Mouse (Mus musculus) WW6 (cell line): ENCODE data around the gene Capzb.
A peak's percentile ranks its signal among the peaks of the same experiment; 100 is the strongest.

Source experiments
- DNase-seq: peaks from one replicate; pipeline ENCODE4 v3.0.0-alpha.2; 2013; ENCODE audit warnings: low read depth, low spot score

The Capzb gene

DNA sequence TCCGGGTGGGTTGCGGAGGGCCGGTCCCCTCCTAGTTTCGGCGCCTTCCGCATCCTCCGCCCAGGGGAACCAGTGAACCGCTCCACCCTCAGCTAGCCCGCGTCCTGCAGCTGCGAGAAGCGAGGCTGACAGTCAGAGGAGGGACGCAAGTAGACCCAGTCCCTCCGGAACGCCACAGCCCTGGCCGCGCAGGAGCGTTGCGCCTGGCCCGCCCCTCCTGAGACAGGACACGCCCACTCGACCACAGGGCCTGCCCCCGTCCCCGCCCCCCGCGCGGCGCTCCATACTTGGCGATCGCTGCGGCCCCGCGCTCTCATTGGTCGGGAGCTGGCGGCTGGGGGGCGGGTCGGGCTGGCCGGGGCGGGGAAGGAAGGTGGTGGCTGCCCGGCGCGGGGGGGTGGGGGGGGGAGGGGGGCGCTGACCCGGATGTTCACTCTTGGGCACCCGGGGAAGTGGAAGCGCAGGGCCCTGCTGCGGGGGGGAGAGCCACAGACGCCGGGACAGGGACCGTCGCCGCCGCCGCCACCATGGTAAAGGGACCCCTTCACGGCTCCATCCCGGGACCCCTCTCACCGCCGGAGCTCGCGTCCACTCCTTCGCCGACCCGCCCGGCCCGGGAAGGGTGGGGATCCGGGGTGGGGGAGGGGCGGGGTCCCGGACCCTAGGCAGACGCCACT lies at the start of gene Capzb:
TSS of gene Capzb (plus strand) at position 401 of the 677 bp plus-strand sequence.
- DNase-seq: peak; percentile 78

GRCm38 (mm10) chr4:139142985-139143384 lies 49.7 kb upstream of the Capzb start:
- no peak for DNase-seq

DNA sequence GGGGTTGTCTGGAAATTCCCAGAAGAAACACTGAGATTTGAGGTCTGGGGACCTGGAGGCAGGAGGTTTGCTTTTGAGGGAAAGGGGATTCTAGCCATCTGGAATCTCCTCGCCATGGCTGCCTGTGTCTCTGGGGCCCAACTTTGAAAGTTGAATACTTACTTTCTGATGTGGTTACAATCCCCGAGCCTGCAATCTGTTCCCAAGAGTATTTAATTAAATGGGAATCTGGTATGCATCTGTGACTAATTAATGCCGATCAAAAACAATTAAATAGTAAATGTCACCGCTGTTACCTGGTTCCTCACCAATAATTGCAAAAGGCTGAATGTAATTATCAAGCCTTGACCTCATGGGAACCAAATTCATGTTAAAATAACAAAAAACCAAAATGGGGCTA lies 48.1 kb upstream of the Capzb start:
- no peak for DNase-seq

- DNase-seq: no peak
Observed at GRCm38 (mm10) chr4:139145156-139145555, 47.5 kb upstream of the Capzb start.

GRCm38 (mm10) chr4:139146760-139147159 lies 45.9 kb upstream of the Capzb start:
- DNase-seq: no peak

GRCm38 (mm10) chr4:139151370-139151769 lies 41.3 kb upstream of the Capzb start:
- DNase-seq: no peak

DNA sequence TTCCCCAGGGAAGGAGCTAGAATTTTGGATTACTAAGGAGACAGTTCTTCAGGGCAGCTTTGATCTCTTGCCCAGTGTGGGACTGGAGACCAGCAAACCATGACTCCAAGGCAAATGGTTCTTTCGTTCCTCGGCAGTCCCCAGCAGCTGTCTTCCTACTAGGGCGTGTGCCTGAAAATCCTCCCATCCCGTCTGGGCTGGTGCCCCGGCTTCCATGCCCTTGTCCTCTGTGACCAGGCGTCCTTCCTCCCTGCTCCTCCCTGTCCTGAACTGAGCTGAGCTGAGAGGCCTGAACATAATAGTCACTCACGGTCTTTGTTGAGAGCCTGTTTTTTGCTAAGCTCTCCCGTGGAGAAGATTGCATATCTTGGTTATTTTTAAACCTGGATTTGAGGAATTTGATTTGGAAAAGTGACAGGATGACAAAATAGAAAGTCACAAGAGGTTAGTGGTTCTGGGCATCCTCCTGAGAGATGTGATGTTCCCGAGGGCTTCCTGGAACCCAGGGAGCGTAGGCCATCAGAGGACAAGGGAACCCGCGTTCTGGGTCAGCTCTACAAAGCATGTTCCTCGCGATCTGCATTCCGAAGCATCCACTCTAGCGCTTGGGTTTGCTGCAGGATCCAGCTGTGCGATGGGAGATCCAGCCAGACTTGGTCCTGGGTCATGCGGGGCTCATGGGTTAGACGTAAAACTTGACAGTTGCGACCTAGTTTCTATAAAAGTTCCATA lies 38.0 kb upstream of the Capzb start:
- no peak for DNase-seq

GRCm38 (mm10) chr4:139156538-139156937 lies 36.2 kb upstream of the Capzb start:
- no peak for DNase-seq

DNA sequence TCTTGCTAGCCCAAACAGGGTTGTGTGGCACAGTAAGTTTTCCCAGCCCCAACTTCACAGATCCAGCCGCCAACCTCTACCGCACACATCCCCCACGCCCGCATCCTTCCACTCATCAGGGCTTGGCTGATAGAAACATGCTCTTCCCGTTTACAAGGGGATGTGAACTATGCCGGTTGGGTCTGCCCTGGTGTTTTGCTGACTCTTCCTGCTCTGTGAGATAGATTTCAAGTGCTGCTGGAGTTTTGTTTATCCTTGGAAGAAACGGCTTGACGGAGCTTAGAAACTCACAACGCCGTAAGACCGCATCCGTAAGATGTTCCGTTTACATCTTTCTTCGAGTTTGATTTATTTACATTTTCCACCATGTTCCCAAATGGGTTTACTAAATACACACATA lies 34.3 kb upstream of the Capzb start:
- DNase-seq: no peak

GRCm38 (mm10) chr4:139161076-139161475 lies 31.6 kb upstream of the Capzb start:
- DNase-seq: no peak

DNA sequence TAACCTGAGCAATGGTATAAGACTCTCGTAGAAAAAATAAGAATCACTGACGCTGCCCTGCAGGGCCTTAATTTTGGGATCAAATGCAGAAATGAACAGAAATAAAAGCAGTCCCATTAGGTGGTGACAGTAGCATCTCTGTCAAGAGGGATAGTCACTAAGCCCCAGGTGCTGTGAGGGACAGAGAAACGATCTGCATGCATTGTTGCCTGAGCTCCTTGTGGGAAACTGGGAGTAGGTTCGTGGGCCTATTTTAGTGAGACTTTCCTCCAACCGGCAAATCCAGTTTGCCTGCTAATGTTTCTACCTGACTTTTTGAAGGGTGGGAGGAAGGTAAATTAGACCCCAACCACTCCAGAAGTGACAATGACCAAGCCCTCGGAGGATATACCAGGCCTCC lies 28.6 kb upstream of the Capzb start:
- no peak for DNase-seq

- no peak for DNase-seq
Observed at GRCm38 (mm10) chr4:139165259-139165658, 27.4 kb upstream of the Capzb start.

GRCm38 (mm10) chr4:139166244-139166643 lies 26.5 kb upstream of the Capzb start:
- DNase-seq: no peak

GRCm38 (mm10) chr4:139167107-139167506 lies 25.6 kb upstream of the Capzb start:
- no peak for DNase-seq

GRCm38 (mm10) chr4:139168985-139169747 lies 23.5 kb upstream of the Capzb start:
- no peak for DNase-seq

DNA sequence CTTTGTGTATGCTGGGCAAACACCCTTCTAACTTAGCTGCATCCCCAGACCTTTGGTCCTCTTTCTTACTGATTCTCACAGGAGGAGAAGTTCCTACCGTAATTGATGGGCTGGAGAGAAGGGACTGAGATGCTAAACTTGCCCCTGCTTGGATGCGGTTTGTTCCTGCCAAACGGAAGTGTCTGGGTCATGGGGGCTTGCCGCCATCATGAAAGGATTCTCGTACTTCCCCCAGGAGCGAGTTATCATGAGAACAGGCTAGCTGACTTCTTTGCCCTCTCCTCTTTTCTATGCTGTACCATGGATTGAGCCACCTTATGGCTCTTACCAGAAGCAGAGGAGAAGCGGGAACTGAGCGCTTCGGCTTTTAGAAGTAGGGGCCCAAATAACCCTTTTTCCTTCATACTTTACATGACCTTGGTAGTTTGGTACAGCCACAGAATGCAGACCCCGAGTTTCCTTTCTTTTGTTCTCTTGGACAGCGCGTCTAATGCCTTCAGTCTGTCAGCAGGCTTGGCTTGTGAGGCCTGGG lies 22.9 kb upstream of the Capzb start:
- DNase-seq: no peak

GRCm38 (mm10) chr4:139175061-139175971 lies 17.4 kb upstream of the Capzb start:
- DNase-seq: no peak

DNA sequence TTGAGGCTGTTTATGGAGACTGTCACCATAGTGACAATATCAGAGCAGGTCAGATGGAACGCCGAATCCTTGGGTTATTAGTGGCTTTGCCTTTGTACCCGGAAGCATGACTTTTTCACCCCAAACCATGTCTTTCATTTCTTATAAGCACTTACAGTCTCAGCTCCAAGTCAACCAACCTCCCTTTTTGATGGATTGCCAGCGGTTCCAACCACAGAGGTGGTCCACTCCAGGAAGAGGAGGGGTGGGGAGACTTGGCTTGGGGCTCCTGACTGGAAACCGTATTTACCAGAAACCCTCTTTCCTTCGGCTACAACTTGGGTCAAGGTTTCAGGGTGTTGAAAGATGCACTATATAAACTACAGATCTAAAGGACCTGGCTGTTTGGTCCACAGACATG lies 16.7 kb upstream of the Capzb start:
- no peak for DNase-seq

DNA sequence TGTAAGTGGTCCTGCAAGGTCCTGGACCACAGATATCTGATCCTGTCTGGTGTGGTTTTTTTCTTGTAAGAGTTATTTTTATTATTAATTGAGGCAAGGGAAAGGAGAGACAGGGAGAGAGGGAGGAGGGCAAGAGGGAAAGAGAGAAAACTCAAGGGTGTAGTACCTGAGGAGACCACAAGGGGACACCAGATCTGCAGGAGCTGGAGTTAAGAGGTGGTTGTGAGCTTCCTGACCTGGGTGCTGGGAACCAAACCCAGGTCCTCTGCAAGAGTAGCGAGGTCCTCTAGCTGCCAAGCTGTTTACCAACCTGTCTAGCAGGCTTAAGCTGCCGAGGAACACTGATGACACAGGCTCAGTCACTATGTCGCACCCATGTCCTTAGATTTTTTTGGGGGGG lies 14.8 kb upstream of the Capzb start:
- DNase-seq: no peak

DNA sequence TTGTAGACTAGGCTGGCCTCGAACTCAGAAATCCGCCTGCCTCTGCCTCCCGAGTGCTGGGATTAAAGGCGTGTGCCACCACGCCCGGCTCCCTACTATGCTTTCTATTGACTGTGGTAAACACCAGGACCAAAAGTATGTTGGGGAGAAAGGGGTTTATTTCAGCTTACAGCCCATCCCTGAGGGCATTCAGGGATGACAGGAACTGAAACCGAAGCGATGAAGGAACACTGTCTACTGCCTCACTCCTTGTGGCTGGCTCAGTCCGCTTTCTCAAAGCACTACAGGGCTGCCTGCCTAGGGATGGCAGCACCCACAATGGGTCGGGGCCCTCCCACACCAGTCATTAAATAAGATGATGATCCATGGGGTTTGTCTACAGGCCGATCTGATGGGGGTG lies 14.3 kb upstream of the Capzb start:
- no peak for DNase-seq

DNA sequence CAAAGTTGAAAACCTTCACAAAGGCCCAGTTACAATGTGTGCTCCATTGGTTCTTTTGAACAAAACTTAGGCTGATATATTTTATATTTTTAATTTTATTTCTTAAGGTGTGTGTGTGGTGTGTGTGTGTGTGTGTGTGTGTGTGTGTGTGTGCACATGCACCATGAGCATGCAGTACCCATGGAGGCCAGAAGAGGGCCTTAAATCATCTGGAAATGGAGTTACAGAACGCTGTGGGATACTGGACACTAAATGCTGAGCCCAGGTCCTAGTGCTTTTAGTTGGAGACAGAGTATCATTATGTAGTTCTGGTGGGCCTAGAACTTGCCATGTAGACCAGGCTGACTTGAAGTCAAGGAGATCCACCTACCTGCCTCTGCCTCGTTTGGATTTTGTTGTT lies 13.5 kb upstream of the Capzb start:
- no peak for DNase-seq
